Mouse (Mus musculus) MEL (cell line): ENCODE results near the gene Snrpf. TPM values are rescaled to one million over a fixed set of nuclear protein-coding genes. Genes with fewer than 3 reads are reported as not detected.
A peak's percentile ranks its signal among the peaks of the same experiment; 100 is the strongest.

Source experiments
- DNase-seq: peaks from one replicate; pipeline ENCODE4 v3.0.0; 2011; ENCODE audit warnings: low read depth, low spot score
- H3K27ac ChIP-seq: 2 replicates; pipeline ENCODE4 v1.5.1; 2012; ENCODE audit warnings: low read depth, mild to moderate bottlenecking, control low read depth, low read length, moderate library complexity; ENCODE audit not compliant: control insufficient read depth
- H3K27me3 ChIP-seq, 2 experiments: fragments of 150-350 bp in 1 of 2; sonication (generic) in 1 of 2; 2 replicates each; pipeline ENCODE4 v1.6.1; 2012; ENCODE audit warnings: low read length in 2 of 2, mild to moderate bottlenecking in 2 of 2, improper control_type of control experiment in 1 of 2, moderate library complexity in 1 of 2; ENCODE audit not compliant: insufficient read depth in 2 of 2, control insufficient read depth in 1 of 2
- H3K36me3 ChIP-seq, 2 experiments: 2 replicates each; pipeline ENCODE4 v1.6.1; 2012 to 2014; ENCODE audit warnings: low read length in 2 of 2, improper control_type of control experiment in 1 of 2, inconsistent platforms in 1 of 2, mild to moderate bottlenecking in 1 of 2; ENCODE audit not compliant: insufficient read depth in 2 of 2, control insufficient read depth in 1 of 2
- H3K4me1 ChIP-seq, 2 experiments: fragments of 150-350 bp in 1 of 2; sonication (generic) in 1 of 2; 2 replicates each; pipeline ENCODE4 v1.6.1; 2012; ENCODE audit warnings: low read length in 2 of 2, improper control_type of control experiment in 1 of 2, mild to moderate bottlenecking in 1 of 2; ENCODE audit not compliant: insufficient read depth in 2 of 2, control insufficient read depth in 1 of 2
- H3K4me3 ChIP-seq, 2 experiments: fragments of 150-350 bp in 1 of 2; sonication (generic) in 1 of 2; 2 replicates each; pipeline ENCODE4 v1.5.1; 2012; ENCODE audit warnings: low read depth in 2 of 2, low read length in 2 of 2, mild to moderate bottlenecking in 2 of 2, moderate library complexity in 2 of 2, control low read depth in 1 of 2, improper control_type of control experiment in 1 of 2; ENCODE audit not compliant: control insufficient read depth in 1 of 2, insufficient read depth in 1 of 2
- H3K79me2 ChIP-seq: 2 replicates; pipeline ENCODE4 v1.6.1; 2012; ENCODE audit warnings: mild to moderate bottlenecking, low read length, moderate library complexity; ENCODE audit not compliant: control insufficient read depth, poor library complexity, insufficient read depth
- H3K9ac ChIP-seq: 2 replicates; pipeline ENCODE4 v1.6.1; 2012; ENCODE audit warnings: low read depth, mild to moderate bottlenecking, control low read depth, low read length, moderate library complexity; ENCODE audit not compliant: control insufficient read depth, poor library complexity, severe bottlenecking
- H3K9me3 ChIP-seq: fragments of 150-350 bp; sonication (generic); replicated peaks from 2 replicates; pipeline ENCODE4 v1.6.1; 2012; ENCODE audit warnings: mild to moderate bottlenecking, low read length, improper control_type of control experiment, moderate library complexity; ENCODE audit not compliant: insufficient read depth
- CHD1 ChIP-seq: IDR thresholded peaks from 2 replicates; pipeline ENCODE4 v1.6.1; 2012; ENCODE audit warnings: low read depth, mild to moderate bottlenecking, inconsistent platforms, low read length, improper control_type of control experiment
- CHD2 ChIP-seq: IDR thresholded peaks from 2 replicates; pipeline ENCODE4 v1.6.1; 2011; ENCODE audit warnings: low read length, improper control_type of control experiment
- CTCF ChIP-seq, 3 experiments: IDR thresholded peaks in 2 of 3; conservative IDR thresholded peaks in 1 of 3; 2 replicates each; pipeline ENCODE4 v1.5.1; 2011 to 2012; ENCODE audit warnings: low read length in 3 of 3, low read depth in 2 of 3, mild to moderate bottlenecking in 2 of 3, improper control_type of control experiment in 1 of 3, inconsistent platforms in 1 of 3, mixed read lengths in 1 of 3, moderate library complexity in 1 of 3; ENCODE audit not compliant: control insufficient read depth in 1 of 3, insufficient read depth in 1 of 3, poor library complexity in 1 of 3, severe bottlenecking in 1 of 3
- ETS1 ChIP-seq: IDR thresholded peaks from 2 replicates; pipeline ENCODE4 v1.6.1; 2012; ENCODE audit warnings: low read depth, mild to moderate bottlenecking, inconsistent platforms, low read length, improper control_type of control experiment, moderate library complexity
- GABPA ChIP-seq: IDR thresholded peaks from 2 replicates; pipeline ENCODE4 v1.6.1; 2012; ENCODE audit warnings: low read depth, mild to moderate bottlenecking, inconsistent platforms, low read length, improper control_type of control experiment, moderate library complexity
- GATA1 ChIP-seq: IDR thresholded peaks from 2 replicates; pipeline ENCODE4 v1.6.1; 2011; ENCODE audit warnings: low read depth, low read length, improper control_type of control experiment
- HCFC1 ChIP-seq: IDR thresholded peaks from 2 replicates; pipeline ENCODE4 v1.6.1; 2012; ENCODE audit warnings: low read depth, mild to moderate bottlenecking, inconsistent platforms, low read length, improper control_type of control experiment, moderate library complexity
- JUND ChIP-seq: IDR thresholded peaks from 2 replicates; pipeline ENCODE4 v1.6.1; 2011; ENCODE audit warnings: low read depth, mild to moderate bottlenecking, improper control_type of control experiment, low read length
- KAT2A ChIP-seq: conservative IDR thresholded peaks from 2 replicates; pipeline ENCODE4 v1.6.1; 2012; ENCODE audit warnings: low read depth, low read length, improper control_type of control experiment, inconsistent platforms
- MAZ ChIP-seq: IDR thresholded peaks from 2 replicates; pipeline ENCODE4 v1.6.1; 2012; ENCODE audit warnings: low read depth, mild to moderate bottlenecking, inconsistent platforms, low read length, improper control_type of control experiment
- MEF2A ChIP-seq: IDR thresholded peaks from 2 replicates; pipeline ENCODE4 v1.6.1; 2014; ENCODE audit warnings: low read depth, mild to moderate bottlenecking, inconsistent platforms, low read length, improper control_type of control experiment; ENCODE audit not compliant: poor library complexity, insufficient replicate concordance, severe bottlenecking; ENCODE audit errors: extremely low read depth
- MXI1 ChIP-seq: IDR thresholded peaks from 2 replicates; pipeline ENCODE4 v1.6.1; 2011; ENCODE audit warnings: mild to moderate bottlenecking, low read depth, low read length, improper control_type of control experiment
- MYB ChIP-seq: IDR thresholded peaks from 2 replicates; pipeline ENCODE4 v1.6.1; 2011; ENCODE audit warnings: mild to moderate bottlenecking, low read depth, low read length, improper control_type of control experiment
- MYC ChIP-seq: IDR thresholded peaks from 2 replicates; pipeline ENCODE4 v1.6.1; 2011; ENCODE audit warnings: low read depth, mild to moderate bottlenecking, low read length, improper control_type of control experiment, moderate library complexity
- NELFE ChIP-seq: IDR thresholded peaks from 2 replicates; pipeline ENCODE4 v1.6.1; 2011; ENCODE audit warnings: low read depth, low read length, improper control_type of control experiment
- NRF1 ChIP-seq: IDR thresholded peaks from 2 replicates; pipeline ENCODE4 v1.6.1; 2014; ENCODE audit warnings: low read depth, mild to moderate bottlenecking, inconsistent platforms, low read length, improper control_type of control experiment, moderate library complexity; ENCODE audit not compliant: poor library complexity, insufficient read depth, severe bottlenecking
- POLR2A ChIP-seq, 2 experiments: IDR thresholded peaks; 2 replicates each; pipeline ENCODE4 v1.6.1; 2011 to 2012; ENCODE audit warnings: low read length in 2 of 2, mild to moderate bottlenecking in 2 of 2, control low read depth in 1 of 2, improper control_type of control experiment in 1 of 2, low read depth in 1 of 2, moderate library complexity in 1 of 2; ENCODE audit not compliant: control insufficient read depth in 1 of 2, insufficient read depth in 1 of 2, poor library complexity in 1 of 2
- POLR2AphosphoS5 ChIP-seq: IDR thresholded peaks from 2 replicates; pipeline ENCODE4 v1.6.1; 2012; ENCODE audit warnings: low read depth, borderline replicate concordance, mild to moderate bottlenecking, inconsistent platforms, low read length, moderate library complexity, mixed read lengths
- RCOR1 ChIP-seq: IDR thresholded peaks from 2 replicates; pipeline ENCODE4 v1.6.1; 2012; ENCODE audit warnings: low read depth, mild to moderate bottlenecking, inconsistent platforms, low read length, improper control_type of control experiment
- SIN3A ChIP-seq: IDR thresholded peaks from 2 replicates; pipeline ENCODE4 v1.6.1; 2012; ENCODE audit warnings: low read length, improper control_type of control experiment, inconsistent platforms
- SMC3 ChIP-seq: IDR thresholded peaks from 2 replicates; pipeline ENCODE4 v1.6.1; 2011; ENCODE audit warnings: low read depth, low read length, improper control_type of control experiment
- TAL1 ChIP-seq: IDR thresholded peaks from 2 replicates; pipeline ENCODE4 v1.6.1; 2012; ENCODE audit warnings: mild to moderate bottlenecking, inconsistent platforms, low read length, moderate library complexity, mixed read lengths
- TBP ChIP-seq: IDR thresholded peaks from 2 replicates; pipeline ENCODE4 v1.8.0; 2011; ENCODE audit warnings: low read depth, low read length, improper control_type of control experiment
- TCF12 ChIP-seq: IDR thresholded peaks from 2 replicates; pipeline ENCODE4 v1.6.1; 2014; ENCODE audit warnings: low read depth, mild to moderate bottlenecking, inconsistent platforms, low read length, improper control_type of control experiment, moderate library complexity
- UBTF ChIP-seq: IDR thresholded peaks from 2 replicates; pipeline ENCODE4 v1.6.1; 2012; ENCODE audit warnings: low read depth, mild to moderate bottlenecking, inconsistent platforms, low read length, improper control_type of control experiment, moderate library complexity, borderline replicate concordance; ENCODE audit not compliant: insufficient read depth
- USF1 ChIP-seq: IDR thresholded peaks from 2 replicates; pipeline ENCODE4 v1.6.1; 2014; ENCODE audit warnings: low read depth, mild to moderate bottlenecking, inconsistent platforms, low read length, improper control_type of control experiment, moderate library complexity
- USF2 ChIP-seq, 2 experiments: IDR thresholded peaks; 2 replicates each; pipeline ENCODE4 v1.6.1; 2011 to 2012; ENCODE audit warnings: improper control_type of control experiment in 2 of 2, low read length in 2 of 2, borderline replicate concordance in 1 of 2, inconsistent platforms in 1 of 2, low read depth in 1 of 2, mild to moderate bottlenecking in 1 of 2; ENCODE audit not compliant: insufficient read depth in 1 of 2
- ZC3H11A ChIP-seq: IDR thresholded peaks from 2 replicates; pipeline ENCODE4 v1.6.1; 2012; ENCODE audit warnings: low read depth, mild to moderate bottlenecking, inconsistent platforms, low read length, improper control_type of control experiment
- ZMIZ1 ChIP-seq: IDR thresholded peaks from 2 replicates; pipeline ENCODE4 v1.6.1; 2012; ENCODE audit warnings: low read depth, mild to moderate bottlenecking, inconsistent platforms, low read length, improper control_type of control experiment, moderate library complexity
- polyA plus RNA-seq, 2 experiments: library from polyadenylated mRNA; stranded (reverse) in 1 of 2; unstranded in 1 of 2; fragments of >175 nt in 1 of 2; fragments of >200 nt in 1 of 2; gene quantifications; 2 replicates each; pipeline versions ENCODE4 v1.2.1 to v1.2.4; 2012; ENCODE audit warnings: low replicate concordance in 2 of 2, low read depth in 1 of 2; ENCODE audit not compliant: insufficient read length in 2 of 2, insufficient read depth in 1 of 2, missing spikeins in 1 of 2
- total RNA-seq: library from RNA; depleted of rRNA; stranded (reverse); fragments of 300-350 nt; gene quantifications from 2 replicates; pipeline ENCODE4 v1.2.3, GENCODE M21; 2012; rRNA removed

The Snrpf gene
- total RNA-seq (150 and 174 TPM in 2 replicates), polyA plus RNA-seq (10 to 100 TPM in 1 of 2 experiments, not detected in 1; 91.5 TPM)

- H3K4me3 ChIP-seq: peak within 1 kb of the TSS; percentile 90 to 98
- no peaks in the 10 kb centered on the region for H3K9me3 ChIP-seq
- H3K36me3 ChIP-seq: peaks cover 10 to 27% of the 10 kb centered on the region in 2 experiments
- TF ChIP-seq CHD2 (peak; percentile 86), GATA1 (no peak), CTCF (IDR thresholded peaks at IDR 0.05 in 2 of 3, conservative IDR thresholded peaks at IDR 0.05 in 1 of 3; ENCODE audit: control insufficient read depth in 1 of 3, insufficient read depth in 1 of 3, low read depth in 2 of 3, low read length in 3 of 3, poor library complexity in 1 of 3, severe bottlenecking in 1 of 3) (no peak), MXI1 (peak; percentile 90), RCOR1 (no peak), POLR2AphosphoS5 (no peak), HCFC1 (peak; percentile 88), CHD1 (no peak), GABPA (no peak), TAL1 (no peak), SMC3 (no peak), ETS1 (no peak), MYB (no peak), UBTF (no peak), TCF12 (0 out of 2 replicates have a peak, but pooled peaks have one; percentile 5), POLR2A (IDR thresholded peaks at IDR 0.05; ENCODE audit: control insufficient read depth in 1 of 2, insufficient read depth in 1 of 2, low read depth in 1 of 2, low read length in 2 of 2, poor library complexity in 1 of 2) (peak; percentile 43 to 68; a peak in 1 of 4 replicates), KAT2A (peak; percentile 76), MAZ (no peak), NELFE (peak; percentile 53; the same call in 1 of the 2 replicates), ZMIZ1 (no peak), USF2 (IDR thresholded peaks at IDR 0.05; ENCODE audit: borderline replicate concordance in 1 of 2, insufficient read depth in 1 of 2, low read depth in 1 of 2, low read length in 2 of 2) (no peak), TBP (peak; percentile 51; the same call in 1 of the 2 replicates), JUND (no peak), MYC (peak; percentile 70), ZC3H11A (no peak), USF1 (no peak), SIN3A (peak; percentile 94), NRF1 (peak; percentile 66), MEF2A (no peak)
- TF ChIP-seq, all 39 proteins: peak for 11
- DNase-seq: peak; percentile 96
- no peak within 1 kb of the TSS for H3K27ac ChIP-seq
- H3K27me3 ChIP-seq: no peaks in the 10 kb centered on the region
- H3K9ac ChIP-seq: peak within 1 kb of the TSS; percentile 95
- peaks cover 25% of the 10 kb centered on the region for H3K79me2 ChIP-seq
- H3K4me1 ChIP-seq: peaks cover 4 to 14% of the 10 kb centered on the region in 2 experiments; a peak in 2 of 4 replicates
These were observed at the start of gene Snrpf for GRCm38 (mm10) chr10:93589281-93589848. TSS of gene Snrpf (minus strand) at chr10:93589706.
